Mouse (Mus musculus) small intestine, adult 2 months (tissue): ENCODE data around the gene Sp6.

Experiments used
- CTCF ChIP-seq: fragments of 200-500 bp; IDR thresholded peaks from 2 replicates; pipeline ENCODE4 v1.5.1; 2012; ENCODE audit warnings: low read depth, mild to moderate bottlenecking, control low read depth, inconsistent platforms, low read length, moderate library complexity, mixed read lengths; ENCODE audit not compliant: insufficient replicate concordance, insufficient read length; ENCODE audit errors: extremely low read depth
- POLR2A ChIP-seq: fragments of 200-500 bp; IDR thresholded peaks from 2 replicates; pipeline ENCODE4 v1.6.1; 2012; ENCODE audit warnings: low read depth, mild to moderate bottlenecking, control low read depth, inconsistent platforms, low read length, moderate library complexity

DNA sequence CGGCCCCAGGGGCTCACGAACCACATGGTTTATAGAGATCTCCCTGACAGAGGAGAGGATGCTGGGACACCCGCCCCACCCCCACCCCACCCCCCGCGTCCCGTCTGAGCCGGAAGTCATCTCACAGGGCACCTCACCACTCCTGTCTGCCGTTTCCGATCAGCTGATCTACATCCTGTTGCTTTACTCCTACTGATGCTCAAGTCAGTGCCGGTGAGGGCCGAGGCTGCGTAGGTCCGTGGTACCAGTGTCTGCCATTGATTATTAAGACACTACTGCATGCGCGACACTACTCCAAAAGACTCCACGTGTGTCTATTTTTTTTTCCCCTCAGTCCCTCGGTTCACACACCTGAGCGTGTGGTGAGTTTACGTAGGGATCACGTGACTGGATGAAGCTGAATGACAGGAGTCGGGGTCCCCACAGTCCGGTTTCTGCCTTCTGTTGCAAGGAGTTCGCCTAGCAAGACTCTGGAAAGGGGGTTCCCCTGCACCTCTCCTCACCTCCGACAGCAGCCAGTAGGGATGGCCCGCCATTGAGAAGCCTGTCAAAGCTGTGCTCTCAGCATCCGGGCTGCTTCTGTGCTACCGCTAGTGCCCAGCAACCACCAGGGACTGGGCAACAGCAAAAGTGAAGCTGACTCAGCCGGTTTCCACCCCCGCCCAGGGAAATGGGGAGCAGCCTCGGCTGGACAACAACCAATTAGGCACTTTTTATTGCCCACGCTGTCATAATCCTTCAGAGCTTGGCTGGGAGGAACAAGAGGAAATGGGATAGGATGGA is 25.1 kb upstream of the Sp6 start:
- TF ChIP-seq CTCF (no peak), POLR2A (no peak; the same call in 1 of the 2 replicates)
